Mouse (Mus musculus) liver, embryonic 14.5 days (tissue): ENCODE results near the gene Bsn.

ENCODE experiments used
- CTCF ChIP-seq: IDR thresholded peaks from 2 replicates; pipeline ENCODE4 v1.5.1; 2016; ENCODE audit warnings: antibody characterized with exemption, low read depth, control low read depth
- EP300 ChIP-seq: IDR thresholded peaks from 2 replicates; pipeline ENCODE4 v1.6.1; 2016; ENCODE audit warnings: antibody characterized with exemption, low read depth

- no peak for TF ChIP-seq CTCF
- no peak for TF ChIP-seq EP300
Observed at GRCm38 (mm10) chr9:108046582-108046981, 143.6 kb downstream of the Bsn start.
